Comparison of ENCODE assay signal across 8 mouse cellular contexts in the genomic region with DNA sequence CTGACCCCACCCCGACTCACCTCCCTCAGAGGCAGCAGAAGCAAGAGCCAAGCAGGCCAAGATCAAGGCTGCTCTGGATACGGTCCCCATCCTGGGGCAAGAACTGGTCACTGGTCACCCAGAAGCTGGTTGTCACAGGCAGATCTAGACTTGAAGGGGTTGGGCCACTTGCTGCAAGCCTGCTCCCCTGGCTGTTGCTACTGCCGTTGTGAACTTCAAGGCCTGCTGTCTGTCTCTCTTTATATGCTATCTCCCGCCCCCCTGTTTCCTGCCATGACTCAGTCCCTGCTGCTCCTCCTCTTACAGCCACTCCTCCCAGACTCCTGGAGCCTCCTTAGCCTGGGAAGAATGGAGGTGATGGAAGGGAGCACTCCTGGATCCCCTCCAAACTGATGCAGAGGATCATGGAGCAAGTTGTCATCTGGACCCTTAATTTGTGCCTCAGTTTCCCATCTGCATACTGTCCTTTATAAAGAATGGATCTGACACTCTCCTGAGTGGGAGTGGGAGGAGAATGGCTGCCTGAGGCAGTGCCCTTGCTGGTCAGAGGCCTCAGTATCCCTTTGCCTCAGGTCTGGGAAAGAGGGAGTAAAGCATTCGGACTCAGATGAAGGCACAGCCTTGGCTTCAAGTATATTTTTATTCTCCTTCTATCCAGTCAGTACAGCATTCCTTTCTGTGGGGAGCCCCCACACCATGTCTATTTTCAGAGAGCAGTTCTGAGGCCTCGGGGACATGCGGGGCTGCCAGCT. TPM values are rescaled to one million over a fixed set of nuclear protein-coding genes. Genes with fewer than 3 reads are reported as not detected.
DNase-seq lines count a peak whose midpoint lies in the region; ATAC-seq and TF ChIP-seq lines count a peak whose summit lies in the region.

A gene (minus strand): TSS at position 217 of the 752 bp plus-strand sequence.

- no peak for ATAC-seq in hindbrain, postnatal 0 days

- H3K4me3 ChIP-seq in cerebellum, adult 2 months (replicated peaks; ENCODE audit: insufficient read depth, low read depth, low read length): no peak within 1 kb of the TSS
- H3K4me3 ChIP-seq in hindbrain, postnatal 0 days (ENCODE audit: low read length): no peak within 1 kb of the TSS
- no peak within 1 kb of the TSS for H3K4me3 ChIP-seq in midbrain, embryonic 10.5 days

- H3K4me1 ChIP-seq in cerebellum, adult 2 months (ENCODE audit: control insufficient read depth, insufficient read depth, low read length): peaks cover 3% of the 10 kb centered on the region
- H3K4me1 ChIP-seq in hindbrain, postnatal 0 days (ENCODE audit: insufficient read depth, low read length): no peaks in the 10 kb centered on the region
- peaks cover 5% of the 10 kb centered on the region; the same call in 1 of the 2 replicates for H3K4me1 ChIP-seq in midbrain, embryonic 10.5 days

- no peak within 1 kb of the TSS for H3K27ac ChIP-seq in cerebellum, adult 2 months (ENCODE audit: insufficient read depth, low read length)
- H3K27ac ChIP-seq in hindbrain, postnatal 0 days: no peak within 1 kb of the TSS; the same call in 1 of the 2 replicates
- 0 out of 2 replicates have a peak within 1 kb of the TSS, but pooled peaks have one; percentile 7 for H3K27ac ChIP-seq in midbrain, embryonic 10.5 days (replicated peaks)

- no peak for TF ChIP-seq CTCF in cerebellum, adult 2 months (IDR thresholded peaks at IDR 0.05; ENCODE audit: borderline replicate concordance, insufficient read depth, low read depth, low read length)
- TF ChIP-seq CTCF in hindbrain, postnatal 0 days (IDR thresholded peaks at IDR 0.05; ENCODE audit: low read depth): no peak

- no peaks in the 10 kb centered on the region for H3K27me3 ChIP-seq in cerebellum, adult 2 months (ENCODE audit: control insufficient read depth, insufficient read depth, low read length)
- no peaks in the 10 kb centered on the region for H3K27me3 ChIP-seq in hindbrain, postnatal 0 days (ENCODE audit: insufficient read depth, low read length)
- no peaks in the 10 kb centered on the region for H3K27me3 ChIP-seq in midbrain, embryonic 10.5 days (ENCODE audit: low read depth, poor library complexity, severe bottlenecking)

- WGBS in cerebellum, adult 2 months: 70% methylated on average over 7 of the region's 7 CpGs
- 78% methylated on average over 7 of the region's 7 CpGs for WGBS in hindbrain, postnatal 0 days
- WGBS in midbrain, embryonic 10.5 days: 79% methylated on average over 7 of the region's 7 CpGs

- TF ChIP-seq POLR2A in cerebellum, adult 2 months (IDR thresholded peaks at IDR 0.05; ENCODE audit: borderline replicate concordance, insufficient read depth, low read length): no peak

- intact Hi-C loops in left cerebral cortex, postnatal 36 days (cut with DNase I): no loop called here

- H3K9ac ChIP-seq in hindbrain, postnatal 0 days (replicated peaks; ENCODE audit: low read length): no peak within 1 kb of the TSS

- no peaks in the 10 kb centered on the region for H3K9me3 ChIP-seq in hindbrain, postnatal 0 days (ENCODE audit: low read length)
- H3K9me3 ChIP-seq in midbrain, embryonic 10.5 days (replicated peaks): no peaks in the 10 kb centered on the region

- H3K36me3 ChIP-seq in hindbrain, postnatal 0 days (ENCODE audit: insufficient read depth, low read length): peaks cover 36% of the 10 kb centered on the region
- H3K36me3 ChIP-seq in midbrain, embryonic 10.5 days: peaks cover 99% of the 10 kb centered on the region

- H3K4me2 ChIP-seq in hindbrain, postnatal 0 days (ENCODE audit: low read depth, low read length): no peak within 1 kb of the TSS

- DNase-seq in cerebellum, adult 2 months: no peak
- DNase-seq in cerebellum, adult 9-11 months: no peak
- DNase-seq in adrenal gland, adult 18-20 months (ENCODE audit: low spot score in 2 of 2): peak; percentile 75 to 88
- peak; percentile 54 for DNase-seq in gastrocnemius, postnatal 25 days
- DNase-seq in hindbrain, postnatal 0 days (ENCODE audit: low spot score): no peak
- peak; percentile 44 to 47 for DNase-seq in left cerebral cortex, postnatal 36 days (ENCODE audit: low spot score in 2 of 2)
- no peak for DNase-seq in midbrain, embryonic 10.5 days (ENCODE audit: low spot score)
- DNase-seq in urinary bladder, adult 2 months (ENCODE audit: low spot score): peak; percentile 43

RNA-seq across cellular contexts. Expression of the gene that starts here (rescaled TPM):
- polyA plus RNA-seq in cerebellum, adult 2 months (2012; rRNA removed): 14.3 and 14.7 TPM in 2 replicates
- total RNA-seq in adrenal gland, adult 18-20 months (2021): 100 to 1,000 TPM; 427 to 665 TPM
- total RNA-seq in gastrocnemius, postnatal 25 days (2021): 10 to 100 TPM; 14.0 to 26.6 TPM
- total RNA-seq in hindbrain, postnatal 0 days (2014; rRNA removed): 11.4 and 14.3 TPM in 2 replicates
- polyA plus RNA-seq in hindbrain, postnatal 0 days (2015; fragmentation: Nextera tagmentation; extraction: Ambion mirVana): 8.9 and 11.4 TPM in 2 replicates
- 10 to 100 TPM; 11.0 to 17.9 TPM for total RNA-seq in left cerebral cortex, postnatal 36 days (2021)
- polyA plus RNA-seq in midbrain, embryonic 10.5 days (2016; fragmentation: Nextera tagmentation; extraction: Ambion mirVana): 18.1 and 19.5 TPM in 2 replicates
- 718 and 729 TPM in 2 replicates for polyA plus RNA-seq in urinary bladder, adult 2 months (2012; rRNA removed)

Comparison
In these comparisons a context has a peak if more than half of its experiments do, and no peak if none do; other contexts are left out.
1. RNA of the gene that starts here (total RNA-seq): 427 to 665 TPM in adrenal gland, adult 18-20 months; 14.0 to 26.6 TPM in gastrocnemius, postnatal 25 days, 11.0 to 17.9 TPM in left cerebral cortex, postnatal 36 days and 11.4 to 14.3 TPM in hindbrain, postnatal 0 days; every median in the first group is over 10 times any median in the second.
2. RNA of the gene that starts here (polyA plus RNA-seq): 718 to 729 TPM in urinary bladder, adult 2 months; 18.1 to 19.5 TPM in midbrain, embryonic 10.5 days, 14.3 to 14.7 TPM in cerebellum, adult 2 months and 8.9 to 11.4 TPM in hindbrain, postnatal 0 days; every median in the first group is over 10 times any median in the second.
3. DNase-seq: peak in adrenal gland, adult 18-20 months (2 of 2), gastrocnemius, postnatal 25 days (single experiment), left cerebral cortex, postnatal 36 days (2 of 2) and urinary bladder, adult 2 months (single experiment); none in cerebellum, adult 2 months (0 of 2), cerebellum, adult 9-11 months (single experiment), hindbrain, postnatal 0 days (single experiment) and midbrain, embryonic 10.5 days (single experiment).